Mouse (Mus musculus): ENCODE results near the gene Kpna3.
"Not testable (repeated sequence)": the region's sequence is repeated elsewhere in the genome, so short reads cannot be mapped to it uniquely, and the experiment has no call there.

Gene Kpna3

GRCm38 (mm10) chr14:61390586-61390985 is 49.1 kb downstream of the Kpna3 start:
- no peak for DNase-seq

GRCm38 (mm10) chr14:61367290-61367689 is 72.4 kb downstream of the Kpna3 start:
- DNase-seq = no peak

GRCm38 (mm10) chr14:61364656-61365055 is 75.0 kb downstream of the Kpna3 start:
- DNase-seq = no peak

GRCm38 (mm10) chr14:61363734-61364133 is 75.9 kb downstream of the Kpna3 start:
- DNase-seq = no peak

GRCm38 (mm10) chr14:61362268-61362667 is 77.4 kb downstream of the Kpna3 start:
- DNase-seq = no peak

- peak; percentile 20 to 32 for DNase-seq
Measured at GRCm38 (mm10) chr14:61360981-61361511, 78.6 kb downstream of the Kpna3 start.

GRCm38 (mm10) chr14:61360131-61360980 is 79.3 kb downstream of the Kpna3 start, which contains the start of gene Ebpl:
Gene Ebpl (minus strand): TSS chr14:61360439.
- DNase-seq = peak; percentile 94 to 97

GRCm38 (mm10) chr14:61354251-61355235 is 85.1 kb downstream of the Kpna3 start:
- DNase-seq = no peak

- no peak for DNase-seq
Measured at GRCm38 (mm10) chr14:61350808-61351207, 88.9 kb downstream of the Kpna3 start.

- no peak for DNase-seq
Measured at GRCm38 (mm10) chr14:61349876-61350275, 89.8 kb downstream of the Kpna3 start.

- DNase-seq = peak in 1 of 2 experiments; percentile 34
Measured at GRCm38 (mm10) chr14:61346827-61347698, 92.6 kb downstream of the Kpna3 start.

- DNase-seq = no peak
Measured at GRCm38 (mm10) chr14:61344590-61344989, 95.1 kb downstream of the Kpna3 start.

- DNase-seq = no peak
Measured at GRCm38 (mm10) chr14:61339381-61339780, 100.3 kb downstream of the Kpna3 start.

- peak; percentile 72 to 93 for DNase-seq
Measured at GRCm38 (mm10) chr14:61330996-61331561, 108.6 kb downstream of the Kpna3 start.

GRCm38 (mm10) chr14:61330591-61330990 is 109.1 kb downstream of the Kpna3 start:
- DNase-seq = no peak

GRCm38 (mm10) chr14:61327618-61328450 is 111.8 kb downstream of the Kpna3 start:
- peak; percentile 58 to 68 for DNase-seq

- DNase-seq = not testable (repeated sequence)
Measured at GRCm38 (mm10) chr14:61327007-61327406, 112.7 kb downstream of the Kpna3 start.

- no peak for DNase-seq
Measured at GRCm38 (mm10) chr14:61322740-61323139, 116.9 kb downstream of the Kpna3 start.

GRCm38 (mm10) chr14:61321200-61321599 is 118.5 kb downstream of the Kpna3 start:
- DNase-seq = no peak

- no peak for DNase-seq
Measured at GRCm38 (mm10) chr14:61320765-61321164, 118.9 kb downstream of the Kpna3 start.

GRCm38 (mm10) chr14:61316861-61317260 is 122.8 kb downstream of the Kpna3 start:
- DNase-seq = peak; percentile 66 to 82

Measured in kidney, postnatal 36 days (tissue).